Mouse (Mus musculus): ENCODE data around the gene Angptl4. TPM values are rescaled to one million over a fixed set of nuclear protein-coding genes. Genes with fewer than 3 reads are reported as not detected.
"Not testable (repeated sequence)": the region's sequence is repeated elsewhere in the genome, so short reads cannot be mapped to it uniquely, and the experiment has no call there.

Gene Angptl4
- polyA plus RNA-seq, 2 experiments from 2014 or later: 4.4 to 6.1 TPM

DNA sequence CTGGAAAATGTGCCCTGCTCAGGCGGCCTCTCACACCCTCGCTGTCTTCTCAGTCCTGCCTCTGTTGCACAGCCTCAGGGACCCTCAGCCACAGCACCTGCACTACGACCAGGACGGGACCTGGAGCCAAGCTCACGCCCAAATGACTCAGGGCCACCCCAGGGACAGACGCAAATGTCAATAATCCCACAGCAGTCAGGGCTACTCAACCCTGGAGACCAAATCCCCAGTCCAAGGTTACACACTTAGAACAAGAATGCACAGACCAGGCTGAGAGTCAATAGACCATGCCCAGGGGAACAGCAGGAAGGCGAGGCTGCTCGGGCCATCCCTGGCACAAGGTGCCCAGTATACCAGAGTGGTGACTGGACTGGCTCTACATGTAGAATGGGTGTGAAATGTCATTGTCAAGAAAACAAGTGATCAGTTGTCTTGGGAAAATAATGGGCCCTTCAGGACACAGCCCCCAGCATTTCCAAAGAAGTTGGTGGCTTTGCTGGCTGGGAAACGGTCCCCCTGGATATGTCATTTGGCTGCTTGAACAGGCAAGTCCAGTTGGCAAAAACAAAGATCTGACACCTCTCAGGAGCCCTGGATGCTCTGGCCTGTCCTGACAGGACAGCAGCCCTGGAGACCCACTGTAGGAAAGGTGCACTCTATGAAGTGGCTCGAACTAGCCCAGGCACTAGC, 26.1 kb downstream of the Angptl4 start:
- ATAC-seq: no peak

DNA sequence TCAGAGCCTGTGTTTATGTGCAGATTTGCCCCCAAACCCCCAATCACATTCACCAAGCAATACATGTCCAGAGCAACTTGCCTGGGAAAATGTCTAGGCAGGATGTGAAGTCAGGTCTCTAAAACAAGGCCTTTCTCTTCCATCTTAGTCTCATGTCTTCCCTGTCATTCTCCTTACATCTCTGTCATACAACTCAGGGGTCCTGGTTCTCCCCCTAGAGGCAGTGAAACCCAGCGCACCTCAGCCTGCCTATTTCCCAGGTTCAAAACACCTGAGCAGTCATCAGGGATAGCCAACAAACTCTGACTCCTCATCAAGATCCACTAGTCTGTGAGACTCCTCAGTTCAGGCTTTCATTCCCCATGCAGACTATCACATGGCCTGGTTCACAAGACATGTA, 27.0 kb downstream of the Angptl4 start:
- no peak for ATAC-seq

DNA sequence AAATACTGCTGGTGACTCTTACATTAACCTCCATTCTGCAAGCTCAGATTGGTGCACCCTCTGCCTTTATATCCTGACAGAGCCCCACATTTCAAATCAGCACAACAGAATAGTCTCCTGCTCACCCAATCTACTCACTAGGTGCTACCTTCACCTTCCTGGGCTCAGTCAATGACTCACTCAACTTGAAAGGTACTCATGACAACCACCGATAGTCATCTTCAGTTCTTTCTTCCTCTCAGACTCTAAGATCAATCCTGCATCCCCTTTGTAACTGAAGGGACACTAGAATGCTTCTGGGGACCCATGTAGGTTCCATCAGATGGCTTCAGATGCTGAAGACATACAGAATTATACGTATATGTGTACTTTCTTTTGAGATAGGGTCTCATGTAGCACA, 29.3 kb downstream of the Angptl4 start:
- peak; percentile 75 for ATAC-seq

DNA sequence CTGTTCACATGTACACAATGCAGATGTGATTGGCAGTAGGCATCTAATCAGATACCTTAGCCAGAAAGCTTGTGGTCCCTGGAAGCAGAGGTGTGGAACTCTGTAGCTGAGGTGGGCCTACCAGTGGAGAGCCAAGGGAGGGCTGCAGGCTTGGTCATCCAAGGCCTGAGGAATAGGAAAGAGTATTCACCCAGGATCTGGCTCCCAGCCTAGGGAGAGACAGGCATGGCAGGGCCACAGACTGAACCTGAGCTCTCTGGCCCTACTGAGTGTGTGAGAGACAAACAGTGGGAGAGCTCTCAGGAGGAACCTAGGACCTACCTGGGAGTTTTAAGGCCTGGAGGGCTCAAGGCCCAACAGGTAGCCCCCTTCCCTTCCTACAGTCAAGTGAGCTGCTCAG, 30.4 kb downstream of the Angptl4 start:
- no peak for ATAC-seq

DNA sequence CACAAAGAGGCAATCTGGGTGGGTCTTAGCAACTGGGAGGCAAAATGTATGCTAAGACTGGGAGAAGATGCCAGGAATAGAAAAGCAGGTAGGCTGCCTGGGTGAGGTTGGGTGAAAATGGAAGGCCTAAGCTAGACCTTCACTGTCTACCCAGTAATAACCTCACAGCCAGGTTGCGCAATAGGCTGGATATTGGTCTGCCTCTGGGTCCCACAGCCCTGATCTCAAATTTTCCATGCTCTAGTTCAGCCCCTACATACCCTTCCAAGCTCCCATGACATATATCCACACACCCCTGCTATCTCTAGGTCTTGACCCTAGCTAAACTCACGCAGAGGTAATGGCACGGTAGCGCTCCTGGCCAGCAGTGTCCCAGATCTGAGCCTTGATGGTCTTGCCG, 32.2 kb downstream of the Angptl4 start:
- ATAC-seq: no peak

DNA sequence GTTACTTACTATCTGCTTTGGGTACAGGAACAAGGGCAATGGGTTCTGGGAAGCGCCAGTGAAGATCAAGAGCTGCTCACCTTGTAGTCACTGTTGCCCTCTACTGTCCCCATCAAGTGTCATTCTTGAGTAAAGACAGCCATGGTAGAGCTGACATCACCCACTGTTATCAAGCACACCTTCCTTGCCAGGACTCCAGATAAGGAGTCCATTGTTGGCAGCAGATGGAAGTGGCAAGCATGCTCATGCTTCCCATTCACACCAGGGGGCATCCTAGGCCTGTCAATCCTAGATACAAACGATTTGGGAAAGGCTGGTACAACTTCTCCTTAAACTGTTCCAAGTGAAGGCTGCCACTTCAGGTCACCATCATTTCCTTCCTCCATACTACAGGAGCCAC, 35.6 kb downstream of the Angptl4 start:
- ATAC-seq: no peak

DNA sequence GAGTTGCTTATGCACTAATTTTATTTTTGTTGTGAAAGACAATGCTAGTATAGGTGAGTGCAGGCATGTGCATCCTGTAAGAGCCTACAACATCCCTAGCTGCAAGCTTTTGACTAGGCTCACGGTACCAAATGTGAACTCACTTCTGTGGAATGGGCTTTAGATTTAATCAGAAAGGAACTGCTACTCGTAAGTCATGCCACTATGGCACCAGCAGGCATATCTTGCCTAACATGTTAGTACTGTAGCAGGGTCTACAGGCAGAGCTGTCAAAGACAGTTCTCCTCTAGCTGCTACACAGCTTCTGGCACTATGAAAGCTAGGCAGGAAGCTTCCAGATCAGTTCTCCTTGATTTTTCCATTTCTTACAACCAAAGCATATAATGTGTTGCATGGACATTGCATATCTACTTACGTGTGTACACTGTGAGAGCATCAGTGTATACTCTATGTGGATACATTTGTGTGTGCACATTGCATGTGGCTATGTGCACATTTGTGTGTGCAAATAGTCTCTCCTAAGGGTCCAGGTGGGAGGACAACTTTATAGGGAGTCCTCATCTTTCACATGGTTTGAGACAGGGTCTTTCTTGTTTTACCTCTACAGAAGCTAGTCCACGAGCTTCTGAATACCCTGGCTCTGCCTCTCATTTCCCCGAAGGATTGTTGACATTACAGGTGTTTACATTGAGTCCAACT, 36.8 kb downstream of the Angptl4 start:
- no peak for ATAC-seq

DNA sequence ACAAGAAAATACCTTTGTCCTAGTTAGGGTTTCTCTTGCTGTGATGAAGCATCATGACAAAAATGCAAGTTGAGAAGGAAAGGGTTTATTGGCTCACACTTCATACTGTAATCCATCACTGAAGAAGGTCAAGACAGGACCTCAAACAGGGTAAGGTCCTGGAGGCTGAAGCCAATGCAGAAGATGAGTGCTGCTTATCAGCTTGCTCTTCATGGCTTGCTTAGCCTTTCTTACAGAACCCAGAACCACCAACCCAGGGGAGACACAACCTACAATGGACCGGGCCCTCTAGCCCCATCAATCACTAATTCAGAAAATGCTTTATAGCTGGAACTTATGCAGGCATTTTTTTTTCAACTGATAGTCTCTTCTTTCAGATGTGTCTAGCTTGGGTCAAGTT, 39.2 kb downstream of the Angptl4 start:
- ATAC-seq: no peak

DNA sequence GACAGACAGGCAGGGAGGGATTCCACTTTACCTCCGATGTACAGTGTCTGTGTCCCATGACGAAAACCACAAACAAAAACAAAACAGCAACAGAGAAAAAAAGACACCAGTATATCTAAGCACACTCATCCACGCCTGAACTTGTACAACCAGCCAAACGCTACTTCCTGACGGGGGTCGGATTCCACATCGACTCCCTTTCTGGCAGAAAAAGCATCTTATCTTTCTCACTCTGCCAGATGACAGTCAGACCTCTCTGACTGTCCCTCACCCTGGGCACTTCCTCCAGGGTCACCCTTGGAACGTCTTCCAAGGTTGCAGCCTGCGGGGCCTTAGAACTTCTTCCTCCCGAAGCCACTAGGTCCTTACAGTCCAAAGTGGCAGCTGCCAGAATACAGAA, 48.1 kb downstream of the Angptl4 start:
- ATAC-seq: not testable (repeated sequence)

DNA sequence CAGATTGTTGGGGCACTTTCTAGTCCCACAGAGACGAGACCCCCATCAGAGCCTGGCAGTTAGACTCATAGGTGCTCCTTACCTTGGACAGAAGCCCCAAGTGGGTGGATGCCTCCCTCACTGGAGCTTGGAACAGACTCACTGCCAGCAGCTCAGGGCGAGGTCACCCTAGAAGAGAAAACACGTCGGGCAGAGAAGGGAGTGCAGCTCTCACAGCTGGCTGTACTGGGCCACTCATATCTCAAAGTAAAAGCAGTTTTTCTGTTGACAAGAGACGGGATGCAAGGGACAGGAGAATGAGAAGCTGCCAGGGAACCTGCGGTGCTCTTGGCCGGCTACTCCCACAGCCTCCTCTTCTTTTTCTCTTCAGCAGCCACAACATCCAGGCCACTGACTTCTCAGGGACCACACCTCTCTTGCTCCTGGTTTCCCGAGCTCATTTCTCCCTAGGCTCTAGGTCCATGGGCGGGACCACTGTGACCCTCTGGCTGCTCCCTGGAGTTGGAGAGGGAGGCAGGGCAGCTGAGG, 49.0 kb downstream of the Angptl4 start:
- not testable (repeated sequence) for ATAC-seq

DNA sequence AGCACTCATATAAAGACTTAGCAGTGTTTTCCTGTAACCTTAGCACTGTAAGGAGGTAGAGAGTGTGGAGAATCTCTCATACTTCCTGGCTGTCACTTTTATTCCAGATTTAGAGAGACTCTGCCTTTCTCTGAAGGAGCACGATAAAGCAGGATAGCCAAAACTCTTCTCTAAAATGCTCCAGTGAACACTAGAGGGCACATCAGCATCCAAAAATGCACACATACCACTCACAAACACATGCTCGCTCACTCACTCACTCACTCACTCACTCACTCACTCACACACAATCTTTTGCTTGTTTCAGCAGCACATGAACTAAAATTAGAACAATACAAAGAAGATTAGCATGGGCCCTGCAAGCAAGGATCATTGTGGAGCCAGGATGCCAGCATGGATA, 52.4 kb downstream of the Angptl4 start:
- no peak for ATAC-seq

DNA sequence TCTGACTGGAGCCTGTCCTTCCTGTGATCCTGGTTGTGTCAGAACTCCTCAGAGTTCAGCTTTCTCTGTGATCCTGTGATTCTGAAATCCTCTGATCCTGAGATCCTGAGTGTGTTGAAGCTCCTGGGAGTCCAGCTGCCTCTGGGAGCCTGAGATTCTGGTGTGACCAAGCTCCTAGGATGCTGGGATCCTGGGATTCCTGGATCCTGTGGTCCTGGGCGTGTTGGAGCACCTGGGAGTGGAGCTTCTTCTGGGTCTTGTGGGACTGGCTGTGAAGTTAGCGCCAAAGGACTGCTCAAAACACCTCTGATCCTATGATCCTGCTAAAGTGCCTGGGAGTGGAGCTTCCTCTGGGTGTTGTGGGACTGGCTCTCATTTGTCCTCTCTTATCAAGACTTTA, 53.2 kb downstream of the Angptl4 start:
- ATAC-seq: no peak

Other genes starting within 250 kb of the Angptl4 start
- gene Myo1f, start 226.1 kb downstream of the Angptl4 start, polyA plus RNA-seq (2017; shearing (Covaris generic)): 10 to 100 TPM; 51.2 to 91.0 TPM
- 10 to 100 TPM; 51.4 to 82.4 TPM for gene Zfp414, start 152.7 kb downstream of the Angptl4 start, polyA plus RNA-seq (2017; shearing (Covaris generic))
- gene Pram1, start 143.8 kb downstream of the Angptl4 start, polyA plus RNA-seq (2017; shearing (Covaris generic)): 1 to 10 TPM; 1.3 to 2.4 TPM
- 100 to 1,000 TPM; 297 to 326 TPM for gene Hnrnpm, start 95.0 kb downstream of the Angptl4 start, polyA plus RNA-seq (2017; shearing (Covaris generic))
- gene March2, start 63.2 kb downstream of the Angptl4 start, polyA plus RNA-seq (2017; shearing (Covaris generic)): 10 to 100 TPM; 23.1 to 24.4 TPM
- 100 to 1,000 TPM; 257 to 400 TPM for gene Rab11b, start 21.3 kb downstream of the Angptl4 start, polyA plus RNA-seq (2017; shearing (Covaris generic))
- 1 to 10 TPM; 6.3 to 8.9 TPM for gene Kank3, start 28.7 kb upstream of the Angptl4 start, polyA plus RNA-seq (2017; shearing (Covaris generic))
- 1,000 to 10,000 TPM; 1,453 to 2,471 TPM for gene Rps28, start 42.7 kb upstream of the Angptl4 start, polyA plus RNA-seq (2017; shearing (Covaris generic))
- 100 to 1,000 TPM; 377 to 404 TPM for gene Ndufa7, start 42.7 kb upstream of the Angptl4 start, polyA plus RNA-seq (2017; shearing (Covaris generic))
- gene Cd320, start 61.3 kb upstream of the Angptl4 start, polyA plus RNA-seq (2017; shearing (Covaris generic)): 10 to 100 TPM; 11.0 to 11.9 TPM
- gene Gm7029, start 92.0 kb upstream of the Angptl4 start, polyA plus RNA-seq (2017; shearing (Covaris generic)): not detected
- 1 to 10 TPM; 1.3 to 4.7 TPM for gene Kifc1, start 108.8 kb upstream of the Angptl4 start, polyA plus RNA-seq (2017; shearing (Covaris generic))
- gene Platr17, start 123.3 kb upstream of the Angptl4 start, polyA plus RNA-seq (2017; shearing (Covaris generic)): 1 to 10 TPM; 2.0 to 3.1 TPM
- gene Daxx, start 127.6 kb upstream of the Angptl4 start, polyA plus RNA-seq (2017; shearing (Covaris generic)): 100 to 1,000 TPM; 117 to 200 TPM
- 100 to 1,000 TPM; 348 to 555 TPM for gene Tapbp, start 134.1 kb upstream of the Angptl4 start, polyA plus RNA-seq (2017; shearing (Covaris generic))
- gene Zbtb22, start 134.1 kb upstream of the Angptl4 start, polyA plus RNA-seq (2017; shearing (Covaris generic)): 1 to 10 TPM; 3.6 to 3.8 TPM
- gene Rgl2, start 147.7 kb upstream of the Angptl4 start, polyA plus RNA-seq (2017; shearing (Covaris generic)): 10 to 100 TPM; 30.2 to 31.4 TPM
- 100 to 1,000 TPM; 121 to 141 TPM for gene Pfdn6, start 158.5 kb upstream of the Angptl4 start, polyA plus RNA-seq (2017; shearing (Covaris generic))
- gene Wdr46, start 158.8 kb upstream of the Angptl4 start, polyA plus RNA-seq (2017; shearing (Covaris generic)): 10 to 100 TPM; 11.5 to 14.3 TPM
- 10 to 100 TPM; 13.2 to 21.0 TPM for gene B3galt4, start 169.7 kb upstream of the Angptl4 start, polyA plus RNA-seq (2017; shearing (Covaris generic))
- gene Vps52, start 174.0 kb upstream of the Angptl4 start, polyA plus RNA-seq (2017; shearing (Covaris generic)): 10 to 100 TPM; 27.4 to 47.4 TPM
- 1,000 to 10,000 TPM; 6,766 to 6,959 TPM for gene Rps18, start 174.2 kb upstream of the Angptl4 start, polyA plus RNA-seq (2017; shearing (Covaris generic))
- 1,000 to 10,000 TPM; 5,395 to 7,513 TPM for gene H2-K1, start 218.5 kb upstream of the Angptl4 start, polyA plus RNA-seq (2017; shearing (Covaris generic))
- 1 to 10 TPM; 2.2 to 2.3 TPM for gene Ring1, start 242.8 kb upstream of the Angptl4 start, polyA plus RNA-seq (2017; shearing (Covaris generic))
- 10 to 100 TPM; 20.9 to 21.4 TPM for gene H2-Ke6, start 246.2 kb upstream of the Angptl4 start, polyA plus RNA-seq (2017; shearing (Covaris generic))
- gene Slc39a7, start 249.9 kb upstream of the Angptl4 start, polyA plus RNA-seq (2017; shearing (Covaris generic)): 10 to 100 TPM; 53.0 to 92.6 TPM
- gene Rxrb, start 250.0 kb upstream of the Angptl4 start, polyA plus RNA-seq (2017; shearing (Covaris generic)): 10 to 100 TPM; 11.2 to 12.5 TPM